Mouse (Mus musculus): ENCODE data around the gene Nlrp3. TPM values are rescaled to one million over a fixed set of nuclear protein-coding genes. Genes with fewer than 3 reads are reported as not detected.
A peak's percentile ranks its signal among the peaks of the same experiment; 100 is the strongest.

Nlrp3 gene
- polyA plus RNA-seq (2014; fragmentation: Nextera tagmentation; extraction: Ambion mirVana) = 0.12 and 0.17 TPM in 2 replicates

DNA sequence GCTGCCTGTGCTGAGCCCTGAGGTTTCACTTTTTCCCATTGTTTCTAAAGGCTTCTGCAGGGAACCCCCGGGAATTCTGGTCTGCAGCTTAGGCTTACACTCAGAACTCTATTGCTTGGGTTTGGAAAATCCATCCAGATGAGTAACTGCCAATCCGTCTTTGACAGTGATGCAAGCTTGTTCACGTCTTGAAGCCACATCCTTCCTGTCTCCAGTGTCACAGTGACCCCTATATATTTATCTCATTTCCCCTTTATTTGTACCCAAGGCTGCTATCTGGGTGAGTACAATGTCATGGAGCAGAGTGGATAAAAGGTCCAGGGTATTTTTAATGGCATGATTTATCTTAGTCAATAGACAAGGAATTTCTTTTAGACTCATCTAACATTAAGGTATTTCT, at the start of gene Nlrp3:
Gene Nlrp3, plus strand, starts transcription at position 245 of the 400 bp plus-strand sequence.
- 65% methylated on average over 3 of the region's 3 CpGs for WGBS
- Histone ChIP-seq H3K27me3 (ENCODE audit: control insufficient read depth, insufficient read depth, low read length) (no peaks in the 10 kb centered on the region), H3K4me1 (ENCODE audit: control insufficient read depth, insufficient read depth, low read length) (no peaks in the 10 kb centered on the region; the same call in 1 of the 2 replicates), H3K27ac (ENCODE audit: low read depth, low read length) (no peak within 1 kb of the TSS), H3K9me3 (ENCODE audit: control insufficient read depth, low read length) (no peaks in the 10 kb centered on the region), H3K4me3 (ENCODE audit: low read depth, low read length) (no peak within 1 kb of the TSS), H3K9ac (replicated peaks; ENCODE audit: low read depth, low read length) (no peak within 1 kb of the TSS), H3K4me2 (ENCODE audit: low read depth, low read length) (no peak within 1 kb of the TSS), H3K36me3 (ENCODE audit: control insufficient read depth, insufficient read depth, low read length) (no peaks in the 10 kb centered on the region)
- no peak for ATAC-seq (ENCODE audit: low read depth)

DNA sequence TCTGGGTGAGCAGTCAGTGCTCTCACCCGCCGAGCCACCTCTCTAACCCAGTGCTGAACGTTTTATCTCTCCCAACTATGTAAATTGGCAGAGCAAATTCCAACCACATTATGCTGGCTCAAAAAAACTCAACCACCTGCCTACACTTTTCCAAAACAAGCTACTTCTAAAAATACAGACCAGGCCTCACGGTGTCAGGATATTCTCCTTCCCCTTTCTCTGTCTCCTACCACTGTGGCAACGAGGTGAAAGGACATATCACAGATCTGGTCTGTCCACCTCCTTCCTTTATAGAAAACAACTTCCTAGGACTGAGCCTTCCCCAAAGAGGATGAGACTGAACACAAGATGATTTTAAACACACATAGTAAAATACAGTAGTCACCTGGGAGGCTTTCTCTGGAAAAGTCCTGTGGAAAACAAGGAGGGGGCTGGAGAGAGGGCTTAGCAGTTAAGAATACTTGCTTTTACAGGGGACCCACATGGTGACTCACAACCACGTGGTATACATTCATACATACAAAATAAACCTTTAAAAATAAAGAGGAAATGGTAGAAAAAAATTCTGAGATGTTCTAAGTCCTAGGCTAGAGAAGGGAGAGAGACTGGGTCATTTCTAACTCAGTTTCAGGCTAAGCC, 44.6 kb upstream of the Nlrp3 start:
- H3K27ac ChIP-seq (ENCODE audit: low read depth, low read length) = no peak overlapping the region
- no peak overlapping the region for H3K9ac ChIP-seq (replicated peaks; ENCODE audit: low read depth, low read length)
- 92% methylated on average over 6 of the region's 6 CpGs for WGBS
- no peaks in the 10 kb centered on the region for H3K27me3 ChIP-seq (ENCODE audit: control insufficient read depth, insufficient read depth, low read length)
- no peaks in the 10 kb centered on the region for H3K4me1 ChIP-seq (ENCODE audit: control insufficient read depth, insufficient read depth, low read length)
- no peak overlapping the region for H3K4me2 ChIP-seq (ENCODE audit: low read depth, low read length)
- no peak for ATAC-seq (ENCODE audit: low read depth)
- no peak overlapping the region for H3K4me3 ChIP-seq (ENCODE audit: low read depth, low read length)
- peaks cover 44% of the 10 kb centered on the region for H3K36me3 ChIP-seq (ENCODE audit: control insufficient read depth, insufficient read depth, low read length)
- no peaks in the 10 kb centered on the region for H3K9me3 ChIP-seq (ENCODE audit: control insufficient read depth, low read length)

DNA sequence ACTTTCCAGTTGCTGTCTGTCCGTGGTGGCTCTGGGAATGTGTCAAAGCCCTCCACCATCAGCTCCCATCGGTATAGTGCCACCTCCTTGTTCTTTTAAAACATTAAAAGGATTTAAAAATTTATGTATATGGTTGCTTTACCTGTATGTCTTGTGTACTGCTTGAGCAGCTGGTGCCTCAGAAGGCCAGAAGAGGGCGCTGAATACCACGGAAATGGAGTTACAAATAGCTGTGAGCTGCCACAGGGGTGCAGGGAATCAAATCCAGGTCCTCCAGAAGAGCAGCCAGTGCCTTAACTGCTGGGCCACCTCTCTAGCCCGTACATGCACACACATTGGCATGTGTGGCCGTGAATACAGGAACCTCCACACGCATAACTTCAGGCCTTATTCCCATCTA, 43.6 kb upstream of the Nlrp3 start:
- ATAC-seq (ENCODE audit: low read depth) = no peak
- Histone ChIP-seq H3K9ac (replicated peaks; ENCODE audit: low read depth, low read length) (no peak overlapping the region), H3K9me3 (ENCODE audit: control insufficient read depth, low read length) (no peaks in the 10 kb centered on the region), H3K36me3 (ENCODE audit: control insufficient read depth, insufficient read depth, low read length) (peaks cover 40% of the 10 kb centered on the region), H3K4me1 (ENCODE audit: control insufficient read depth, insufficient read depth, low read length) (no peaks in the 10 kb centered on the region), H3K4me2 (ENCODE audit: low read depth, low read length) (no peak overlapping the region), H3K27me3 (ENCODE audit: control insufficient read depth, insufficient read depth, low read length) (no peaks in the 10 kb centered on the region), H3K27ac (ENCODE audit: low read depth, low read length) (no peak overlapping the region), H3K4me3 (ENCODE audit: low read depth, low read length) (no peak overlapping the region)
- 94% methylated on average over 7 of the region's 7 CpGs for WGBS

DNA sequence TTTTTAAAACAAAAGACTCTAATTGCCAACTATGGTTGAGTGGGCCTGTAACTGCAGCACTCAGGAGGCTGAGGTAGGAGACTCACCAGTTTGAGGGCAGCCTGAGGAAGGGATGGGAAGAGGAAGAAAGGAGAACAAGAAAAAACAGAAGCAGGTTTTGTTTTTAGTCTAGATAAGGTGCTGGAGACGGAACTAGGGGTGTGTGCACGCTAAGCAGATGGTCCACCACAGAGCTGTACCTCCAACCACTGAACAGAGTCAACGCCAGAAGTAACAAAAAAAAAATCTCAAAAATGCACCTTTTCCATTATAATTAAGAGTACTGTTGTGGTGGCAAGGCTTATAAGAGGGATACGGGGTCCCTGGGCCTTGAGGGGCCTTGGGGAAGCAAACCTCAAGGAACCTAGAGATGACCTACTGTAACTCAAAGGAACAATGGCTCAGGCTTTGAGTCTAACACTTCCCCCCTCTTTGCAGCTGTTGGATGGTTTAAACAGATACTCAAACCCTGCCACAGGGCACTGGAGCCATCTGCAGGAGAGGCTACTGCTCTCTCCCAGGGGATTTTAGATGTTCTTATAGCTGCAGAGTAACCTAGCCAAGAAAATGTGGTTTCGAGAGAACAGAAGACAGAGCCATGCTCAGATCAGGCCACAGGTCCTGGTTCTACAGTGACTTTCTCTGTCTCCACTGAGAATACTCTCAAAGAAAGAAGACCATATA, 39.2 kb upstream of the Nlrp3 start:
- ATAC-seq (ENCODE audit: low read depth) = no peak
- no peak overlapping the region for H3K27ac ChIP-seq (ENCODE audit: low read depth, low read length)
- H3K4me2 ChIP-seq (ENCODE audit: low read depth, low read length) = no peak overlapping the region
- H3K4me1 ChIP-seq (ENCODE audit: control insufficient read depth, insufficient read depth, low read length) = peaks cover 10% of the 10 kb centered on the region
- H3K4me3 ChIP-seq (ENCODE audit: low read depth, low read length) = no peak overlapping the region
- H3K9me3 ChIP-seq (ENCODE audit: control insufficient read depth, low read length) = no peaks in the 10 kb centered on the region
- 93% methylated on average over 5 of the region's 5 CpGs for WGBS
- no peaks in the 10 kb centered on the region for H3K27me3 ChIP-seq (ENCODE audit: control insufficient read depth, insufficient read depth, low read length)
- H3K9ac ChIP-seq (replicated peaks; ENCODE audit: low read depth, low read length) = no peak overlapping the region
- peaks cover 31% of the 10 kb centered on the region for H3K36me3 ChIP-seq (ENCODE audit: control insufficient read depth, insufficient read depth, low read length)

DNA sequence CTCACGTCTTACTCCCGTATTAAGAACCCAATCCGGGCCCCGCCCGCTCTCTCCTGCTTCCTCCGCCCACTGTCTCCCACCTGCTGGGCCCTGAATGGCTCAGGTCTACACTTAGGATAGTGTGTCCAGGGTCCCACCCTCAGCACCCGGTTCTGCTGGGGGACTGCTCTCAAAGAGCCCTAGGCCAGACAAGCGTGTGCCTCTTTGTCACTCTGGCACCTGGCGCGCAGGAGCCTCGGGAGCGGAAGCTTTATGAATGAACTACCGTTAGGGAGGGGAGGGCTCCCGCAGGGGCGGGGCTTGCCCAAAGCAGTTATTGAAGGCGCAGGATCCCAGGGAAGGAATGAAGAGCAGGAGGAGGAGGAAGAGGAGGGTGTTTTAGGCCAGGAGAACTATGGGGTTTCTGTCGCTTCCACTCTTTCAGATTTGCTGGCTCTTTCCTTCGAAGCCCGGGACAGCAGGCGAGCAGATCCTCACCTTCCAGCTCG, 36.0 kb upstream of the Nlrp3 start:
- H3K4me2 ChIP-seq (ENCODE audit: low read depth, low read length) = peak overlapping the region; percentile 96
- peak overlapping the region; percentile 86 for H3K27ac ChIP-seq (ENCODE audit: low read depth, low read length)
- peaks cover 18% of the 10 kb centered on the region; the same call in 1 of the 2 replicates for H3K36me3 ChIP-seq (ENCODE audit: control insufficient read depth, insufficient read depth, low read length)
- peak overlapping the region; percentile 75 for H3K9ac ChIP-seq (replicated peaks; ENCODE audit: low read depth, low read length)
- ATAC-seq (ENCODE audit: low read depth) = peak; percentile 52
- H3K9me3 ChIP-seq (ENCODE audit: control insufficient read depth, low read length) = no peaks in the 10 kb centered on the region
- peaks cover 16% of the 10 kb centered on the region for H3K4me1 ChIP-seq (ENCODE audit: control insufficient read depth, insufficient read depth, low read length)
- no peaks in the 10 kb centered on the region for H3K27me3 ChIP-seq (ENCODE audit: control insufficient read depth, insufficient read depth, low read length)
- peak overlapping the region; percentile 66 for H3K4me3 ChIP-seq (ENCODE audit: low read depth, low read length)
- whole genome bisulfite sequencing = under 1% methylated on average over 21 of the region's 21 CpGs

- H3K4me1 ChIP-seq (ENCODE audit: control insufficient read depth, insufficient read depth, low read length) = peaks cover 16% of the 10 kb centered on the region
- no peaks in the 10 kb centered on the region for H3K9me3 ChIP-seq (ENCODE audit: control insufficient read depth, low read length)
- 5% methylated on average over 59 of the region's 71 CpGs for WGBS
- H3K36me3 ChIP-seq (ENCODE audit: control insufficient read depth, insufficient read depth, low read length) = peaks cover 16% of the 10 kb centered on the region; the same call in 1 of the 2 replicates
- peak overlapping the region; percentile 75 for H3K9ac ChIP-seq (replicated peaks; ENCODE audit: low read depth, low read length)
- no peaks in the 10 kb centered on the region for H3K27me3 ChIP-seq (ENCODE audit: control insufficient read depth, insufficient read depth, low read length)
- ATAC-seq (ENCODE audit: low read depth) = peak; percentile 85
- peak overlapping the region; percentile 96 for H3K4me2 ChIP-seq (ENCODE audit: low read depth, low read length)
- peak overlapping the region; percentile 66 for H3K4me3 ChIP-seq (ENCODE audit: low read depth, low read length)
- H3K27ac ChIP-seq (ENCODE audit: low read depth, low read length) = peak overlapping the region; percentile 86
Observed at GRCm38 (mm10) chr11:59505839-59506712, 35.3 kb upstream of the Nlrp3 start.

- H3K27ac ChIP-seq (ENCODE audit: low read depth, low read length) = peak overlapping the region; percentile 86
- peak overlapping the region; percentile 96 for H3K4me2 ChIP-seq (ENCODE audit: low read depth, low read length)
- H3K9me3 ChIP-seq (ENCODE audit: control insufficient read depth, low read length) = no peaks in the 10 kb centered on the region
- WGBS = 0% methylated on average over 14 of the region's 14 CpGs
- H3K36me3 ChIP-seq (ENCODE audit: control insufficient read depth, insufficient read depth, low read length) = peaks cover 10% of the 10 kb centered on the region; the same call in 1 of the 2 replicates
- H3K4me3 ChIP-seq (ENCODE audit: low read depth, low read length) = peak overlapping the region; percentile 66
- peaks cover 16% of the 10 kb centered on the region for H3K4me1 ChIP-seq (ENCODE audit: control insufficient read depth, insufficient read depth, low read length)
- peak; percentile 25; the same call in 1 of the 2 replicates for ATAC-seq (ENCODE audit: low read depth)
- peak overlapping the region; percentile 75 for H3K9ac ChIP-seq (replicated peaks; ENCODE audit: low read depth, low read length)
- no peaks in the 10 kb centered on the region for H3K27me3 ChIP-seq (ENCODE audit: control insufficient read depth, insufficient read depth, low read length)
Observed at GRCm38 (mm10) chr11:59506713-59507074, 34.7 kb upstream of the Nlrp3 start.

DNA sequence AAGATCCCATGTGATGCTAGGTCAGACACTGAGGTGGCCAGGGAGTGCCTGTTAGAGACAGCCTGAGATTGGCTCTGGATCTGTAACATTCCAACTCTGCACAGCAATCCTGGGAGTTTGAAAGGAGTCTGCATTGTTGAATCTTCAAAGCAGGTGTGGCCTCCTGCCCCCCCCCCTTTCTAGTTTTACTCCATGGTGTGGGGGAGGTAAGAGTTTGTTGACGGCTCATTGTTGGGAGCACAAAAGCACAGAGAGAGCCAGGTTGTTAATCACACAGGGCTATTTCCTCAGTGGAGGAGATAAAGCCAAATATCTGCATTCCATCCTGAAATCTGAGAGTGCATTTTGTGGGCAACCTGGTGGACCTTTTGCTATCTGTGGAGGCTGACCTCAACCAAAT, 29.8 kb upstream of the Nlrp3 start:
- WGBS = 44% methylated on average over 1 of the region's 1 CpGs

More for the DNA sequence above, 29.8 kb upstream of the Nlrp3 start:
- Histone ChIP-seq H3K9ac (replicated peaks; ENCODE audit: low read depth, low read length) (no peak overlapping the region), H3K4me3 (ENCODE audit: low read depth, low read length) (no peak overlapping the region), H3K4me2 (ENCODE audit: low read depth, low read length) (no peak overlapping the region), H3K27ac (ENCODE audit: low read depth, low read length) (no peak overlapping the region), H3K27me3 (ENCODE audit: control insufficient read depth, insufficient read depth, low read length) (no peaks in the 10 kb centered on the region), H3K4me1 (ENCODE audit: control insufficient read depth, insufficient read depth, low read length) (peaks cover 9% of the 10 kb centered on the region), H3K36me3 (ENCODE audit: control insufficient read depth, insufficient read depth, low read length) (no peaks in the 10 kb centered on the region), H3K9me3 (ENCODE audit: control insufficient read depth, low read length) (no peaks in the 10 kb centered on the region)
- ATAC-seq (ENCODE audit: low read depth) = no peak
